Mouse (Mus musculus) midbrain, embryonic 16.5 days (tissue): Measurements from ENCODE around the gene Rnaset2a. TPM values are rescaled to one million over a fixed set of nuclear protein-coding genes. Genes with fewer than 3 reads are reported as not detected.
"Not testable (repeated sequence)": the region's sequence is repeated elsewhere in the genome, so short reads cannot be mapped to it uniquely, and the experiment has no call there.

Experiments used
- ATAC-seq: fragments of 200-750 bp; cut with Nextera tagmentation; 2 replicates; pipeline ENCODE4 v1.8.0; 2017; ENCODE audit warnings: moderate TSS enrichment
- H3K27ac ChIP-seq: fragments of 300-500 bp; sonication (generic); 2 replicates; pipeline ENCODE4 v1.5.1; 2014; ENCODE audit warnings: mild to moderate bottlenecking, low read length, mixed read lengths
- H3K27me3 ChIP-seq: fragments of 300-500 bp; sonication (generic); 2 replicates; pipeline ENCODE4 v1.6.1; 2014; ENCODE audit warnings: low read depth, low read length, mixed read lengths; ENCODE audit not compliant: control insufficient read depth, insufficient read depth
- H3K36me3 ChIP-seq: fragments of 300-500 bp; sonication (generic); 2 replicates; pipeline ENCODE4 v1.6.1; 2014; ENCODE audit warnings: mild to moderate bottlenecking, low read length, moderate library complexity, mixed read lengths; ENCODE audit not compliant: control insufficient read depth, insufficient read depth
- H3K4me1 ChIP-seq: fragments of 300-500 bp; sonication (generic); 2 replicates; pipeline ENCODE4 v1.6.1; 2014; ENCODE audit warnings: mild to moderate bottlenecking, low read length, mixed read lengths; ENCODE audit not compliant: control insufficient read depth, insufficient read depth
- H3K4me2 ChIP-seq: fragments of 300-500 bp; sonication (generic); 2 replicates; pipeline ENCODE4 v1.6.1; 2014; ENCODE audit warnings: mild to moderate bottlenecking, low read length, mixed read lengths
- H3K4me3 ChIP-seq: fragments of 300-500 bp; sonication (generic); 2 replicates; pipeline ENCODE4 v1.5.1; 2014; ENCODE audit warnings: low read depth, mild to moderate bottlenecking, low read length, moderate library complexity, mixed read lengths
- H3K9ac ChIP-seq: fragments of 300-500 bp; sonication (generic); 2 replicates; pipeline ENCODE4 v1.6.1; 2014; ENCODE audit warnings: low read depth, low read length, mixed read lengths
- H3K9me3 ChIP-seq: fragments of 300-500 bp; sonication (generic); replicated peaks from 2 replicates; pipeline ENCODE4 v1.6.1; 2014; ENCODE audit warnings: mild to moderate bottlenecking, low read length, mixed read lengths; ENCODE audit not compliant: control insufficient read depth, poor library complexity, severe bottlenecking
- WGBS: fragments of 180-500 bp; shearing (Covaris S2); extraction: QIAGEN DNeasy Blood & Tissue Kit; methylation state at CpG from one replicate; pipeline ENCODE4 v1.1.7; 2014; 5-methylcytosine and 5-hydroxymethylcytosine counted together
- polyA plus RNA-seq: library from polyadenylated mRNA; unstranded; fragments of >200 nt; fragmentation: Nextera tagmentation; extraction: Ambion mirVana; gene quantifications from 2 replicates; pipeline ENCODE4 v1.2.1, GENCODE M21; 2015

Gene Rnaset2a
- polyA plus RNA-seq, 1 experiment from 2014 or later: 10.4 TPM

- H3K9me3 ChIP-seq, H3K4me3 ChIP-seq, H3K27me3 ChIP-seq, H3K9ac ChIP-seq, H3K27ac ChIP-seq, H3K4me1 ChIP-seq, ATAC-seq, H3K4me2 ChIP-seq, H3K36me3 ChIP-seq: not testable (repeated sequence)
- 90% methylated on average over 5 of the region's 8 CpGs for WGBS
Measured at GRCm38 (mm10) chr17:8167436-8167835, 19.5 kb upstream of the Rnaset2a start.

DNA sequence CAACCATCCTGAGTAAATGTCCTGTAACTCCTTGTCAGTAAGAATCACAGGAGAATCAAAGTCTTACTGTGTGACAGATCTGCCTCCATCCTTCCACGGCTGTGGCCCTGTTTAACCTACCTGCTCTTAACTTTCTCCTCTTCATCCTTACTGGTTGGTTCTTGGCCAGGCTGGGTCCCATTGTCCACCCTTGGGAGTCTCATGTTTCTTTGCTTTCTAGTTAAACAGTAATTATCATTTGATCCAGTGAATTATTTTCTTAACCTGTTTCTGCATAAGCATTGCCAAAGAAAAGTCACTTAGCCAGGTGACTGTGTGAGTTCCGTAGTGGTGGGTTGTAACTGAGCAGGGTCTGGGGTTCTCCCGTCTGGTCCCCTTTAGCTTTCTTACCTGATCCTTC, 18.6 kb upstream of the Rnaset2a start:
- not testable (repeated sequence) for H3K9ac ChIP-seq, H3K9me3 ChIP-seq, H3K27ac ChIP-seq, H3K36me3 ChIP-seq, H3K27me3 ChIP-seq, H3K4me1 ChIP-seq, ATAC-seq
- WGBS: 0% methylated on average over 1 of the region's 3 CpGs
- Histone ChIP-seq H3K4me2 (peak overlapping the region; percentile 44), H3K4me3 (peak overlapping the region; percentile 46; the same call in 1 of the 2 replicates)

DNA sequence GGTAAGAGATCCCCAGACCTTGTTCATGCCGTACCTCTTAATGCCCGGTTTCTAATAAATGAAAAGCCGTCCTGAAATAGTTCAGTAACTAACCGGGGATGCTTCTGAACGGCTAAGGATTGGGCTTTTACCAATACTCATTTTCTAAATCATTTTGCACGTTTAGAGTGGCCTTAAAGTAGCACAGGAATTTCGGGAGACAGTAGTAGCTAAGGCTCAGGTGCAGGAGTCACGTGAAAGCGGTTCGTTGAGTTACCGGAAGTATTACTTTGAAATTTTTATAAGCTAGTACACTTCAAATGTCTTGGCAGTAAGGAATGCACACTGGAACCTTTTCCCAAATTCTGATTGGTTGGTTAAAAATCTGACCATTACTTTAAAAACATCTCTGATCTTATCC, 18.1 kb upstream of the Rnaset2a start:
- H3K4me3 ChIP-seq: peak overlapping the region; percentile 46
- not testable (repeated sequence) for H3K4me1 ChIP-seq, H3K27me3 ChIP-seq, H3K9me3 ChIP-seq, H3K9ac ChIP-seq, H3K27ac ChIP-seq, H3K36me3 ChIP-seq, ATAC-seq
- WGBS: 0% methylated on average over 11 of the region's 11 CpGs
- peak overlapping the region; percentile 44 for H3K4me2 ChIP-seq

- H3K4me1 ChIP-seq, H3K27me3 ChIP-seq, H3K9me3 ChIP-seq, H3K36me3 ChIP-seq, H3K27ac ChIP-seq, ATAC-seq: not testable (repeated sequence)
- 0% methylated on average over 28 of the region's 42 CpGs for WGBS
- Histone ChIP-seq H3K9ac (peak overlapping the region; percentile 61), H3K4me3 (peak overlapping the region; percentile 46), H3K4me2 (peak overlapping the region; percentile 44)
Measured at GRCm38 (mm10) chr17:8165608-8165945, 17.7 kb upstream of the Rnaset2a start.

DNA sequence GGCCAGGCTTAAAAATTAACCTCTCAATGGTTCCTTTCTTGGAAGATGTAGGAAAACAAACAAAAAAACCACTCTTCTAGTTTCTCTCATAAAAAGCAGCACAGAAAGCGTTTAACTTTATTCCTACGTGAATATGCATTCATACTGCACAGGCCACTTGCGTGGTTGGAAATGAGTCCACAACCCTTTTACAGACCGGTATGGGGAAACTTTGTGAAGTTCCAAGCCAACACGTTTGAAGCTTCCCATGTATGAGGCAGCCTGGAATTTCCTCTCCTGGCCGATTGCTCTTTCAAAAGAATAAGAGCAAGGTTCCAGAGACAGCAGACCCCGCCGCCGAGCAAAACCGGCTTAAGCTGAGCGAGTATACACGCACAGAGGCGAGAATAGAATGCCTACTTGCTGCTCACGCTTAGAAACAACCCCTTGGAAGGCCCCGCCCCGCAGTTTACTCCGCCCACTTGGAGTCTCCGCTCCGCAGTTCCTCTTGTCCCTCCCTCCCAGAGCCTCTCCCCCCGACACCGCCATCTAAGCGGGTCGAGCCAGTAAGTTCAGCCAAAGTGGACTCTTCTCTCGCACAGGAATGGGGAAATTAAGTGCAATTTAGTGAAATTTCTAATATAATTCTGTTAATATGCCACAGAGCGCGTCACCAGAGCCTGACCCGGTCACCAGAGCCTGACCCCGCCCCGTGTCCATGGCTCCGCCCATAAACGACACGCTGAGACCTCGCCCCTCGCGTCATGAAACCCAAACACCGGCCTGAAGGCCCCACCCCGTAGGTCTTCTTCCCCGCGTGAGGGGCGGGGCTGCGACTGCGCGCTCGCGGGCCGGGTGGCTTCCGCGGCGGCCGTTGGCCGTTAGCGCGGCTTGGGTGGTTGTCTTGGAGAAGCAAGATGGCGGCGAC, 17.1 kb upstream of the Rnaset2a start, which contains the start of gene Fgfr1op:
TSS of gene Fgfr1op (plus strand) at position 801 of the 907 bp plus-strand sequence.
- H3K9me3 ChIP-seq, H3K4me1 ChIP-seq, H3K27me3 ChIP-seq, H3K36me3 ChIP-seq, H3K27ac ChIP-seq: not testable (repeated sequence)
- peak within 1 kb of the TSS; percentile 44 for H3K4me2 ChIP-seq
- H3K4me3 ChIP-seq: peak within 1 kb of the TSS; percentile 46
- ATAC-seq: peak; percentile 98
- peak within 1 kb of the TSS; percentile 61 for H3K9ac ChIP-seq
- 3% methylated on average over 14 of the region's 55 CpGs for WGBS

DNA sequence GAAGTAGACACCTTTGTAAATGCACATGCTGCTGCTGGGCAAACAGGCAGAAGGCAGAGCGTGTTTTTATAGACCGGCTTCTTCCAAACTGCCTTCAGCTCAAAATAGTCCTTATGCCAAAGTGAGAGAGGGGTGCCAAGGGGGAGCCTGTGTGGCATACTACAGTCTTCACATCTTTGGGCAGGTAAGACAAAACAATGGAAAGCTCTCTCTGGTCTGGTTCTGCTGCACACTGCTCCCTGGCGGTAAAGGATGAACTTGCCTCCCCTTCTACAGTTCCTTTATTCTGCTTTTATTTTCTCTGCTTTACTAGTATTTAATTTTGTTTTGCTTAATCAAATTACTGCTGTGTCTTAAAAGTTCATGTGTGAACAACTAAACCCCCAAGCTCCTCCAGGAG, 13.1 kb upstream of the Rnaset2a start:
- not testable (repeated sequence) for H3K4me2 ChIP-seq, H3K36me3 ChIP-seq, H3K4me1 ChIP-seq, H3K27me3 ChIP-seq, H3K27ac ChIP-seq, H3K4me3 ChIP-seq, H3K9me3 ChIP-seq, ATAC-seq, H3K9ac ChIP-seq
- 57% methylated on average over 2 of the region's 3 CpGs for WGBS

- ATAC-seq, H3K27me3 ChIP-seq, H3K4me1 ChIP-seq, H3K9me3 ChIP-seq, H3K27ac ChIP-seq, H3K9ac ChIP-seq, H3K4me3 ChIP-seq, H3K36me3 ChIP-seq, H3K4me2 ChIP-seq: not testable (repeated sequence)
- no CpG with 5 or more reads among the region's 1 CpGs for WGBS
Measured at GRCm38 (mm10) chr17:8158627-8159026, 10.7 kb upstream of the Rnaset2a start.

DNA sequence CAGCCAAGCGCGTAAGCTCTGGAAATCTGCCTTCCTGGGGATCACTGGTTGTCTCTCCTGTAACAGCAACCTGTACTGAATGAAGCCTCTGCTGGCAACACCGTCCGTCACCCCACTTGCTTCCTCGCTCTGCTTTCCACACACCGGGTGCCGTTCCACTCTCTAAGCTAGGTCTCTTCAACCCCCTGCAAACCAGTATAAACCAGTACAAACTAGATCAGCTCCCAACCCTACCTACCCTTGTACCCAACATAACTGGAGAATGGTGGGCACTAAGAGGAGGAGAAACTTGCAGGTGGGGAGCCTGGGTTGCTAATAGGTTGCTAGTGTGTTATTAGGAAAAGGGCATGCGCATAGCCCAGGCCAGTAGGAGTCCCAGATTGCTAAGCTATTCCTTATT, 8.1 kb upstream of the Rnaset2a start:
- not testable (repeated sequence) for H3K27me3 ChIP-seq, ATAC-seq, H3K36me3 ChIP-seq, H3K9me3 ChIP-seq, H3K27ac ChIP-seq, H3K9ac ChIP-seq, H3K4me1 ChIP-seq, H3K4me3 ChIP-seq, H3K4me2 ChIP-seq
- WGBS: no CpG with 5 or more reads among the region's 8 CpGs

DNA sequence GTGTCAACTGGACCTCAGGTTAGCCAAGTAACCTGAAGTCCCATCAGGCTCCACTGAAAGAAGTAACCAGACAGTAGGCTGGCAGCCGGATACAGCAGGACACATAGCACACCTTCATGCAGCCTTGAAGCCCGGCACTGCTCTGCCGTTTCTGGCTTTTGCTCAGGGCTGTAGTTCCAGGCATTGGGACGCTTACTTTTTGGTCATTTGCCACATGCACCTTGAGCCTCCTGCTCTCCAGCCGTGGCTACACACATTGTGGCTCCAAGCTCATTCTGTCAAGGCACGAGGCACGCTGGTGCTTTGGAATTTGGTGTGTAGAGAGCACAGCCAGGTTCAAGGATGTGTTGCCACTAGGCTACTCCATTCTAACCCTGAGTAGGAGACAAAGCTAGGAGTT, 7.1 kb upstream of the Rnaset2a start:
- H3K9me3 ChIP-seq, H3K4me3 ChIP-seq, H3K27ac ChIP-seq, ATAC-seq, H3K9ac ChIP-seq, H3K36me3 ChIP-seq, H3K4me1 ChIP-seq, H3K27me3 ChIP-seq, H3K4me2 ChIP-seq: not testable (repeated sequence)
- 87% methylated on average over 7 of the region's 7 CpGs for WGBS
